Mouse (Mus musculus): ENCODE results near the gene Dner. TPM values are rescaled to one million over a fixed set of nuclear protein-coding genes. Genes with fewer than 3 reads are reported as not detected.

The Dner gene
- total RNA-seq, 1 experiment, result 2.1 TPM

DNA sequence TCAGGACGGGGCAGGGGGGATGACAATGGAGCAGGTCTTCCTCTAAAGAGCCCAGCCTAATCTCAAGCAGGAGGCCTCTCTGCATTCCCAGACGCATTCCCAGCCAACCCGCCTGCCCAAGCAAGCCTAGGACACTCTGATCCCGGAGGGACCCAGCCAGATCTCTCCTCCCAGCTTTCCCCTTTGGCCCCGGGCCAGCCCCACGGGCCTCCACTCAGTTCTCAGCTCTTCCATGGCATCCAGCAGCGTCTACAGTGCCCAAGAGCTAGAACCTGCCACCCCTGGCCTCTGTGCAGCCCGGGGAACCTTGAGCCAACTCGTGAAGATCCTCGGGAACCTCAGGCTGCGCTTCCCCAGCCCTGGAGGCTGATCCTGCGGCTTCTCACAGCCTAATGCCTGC is 291.1 kb downstream of the Dner start:
- in situ Hi-C loops (cut with MboI; ENCODE audit: low sequenced_read_pairs in 2 of 2, unreplicated experiment in 2 of 2), result no loop called here
- TF ChIP-seq MAFK (IDR thresholded peaks at IDR 0.05; ENCODE audit: insufficient read depth, low read depth, low read length), result no peak
- TF ChIP-seq ZC3H11A (IDR thresholded peaks at IDR 0.05; ENCODE audit: borderline replicate concordance, low read depth, low read length), result no peak
- no peak for TF ChIP-seq HCFC1 (IDR thresholded peaks at IDR 0.05; ENCODE audit: borderline replicate concordance, insufficient read depth, low read length)
- no peak for TF ChIP-seq CHD2 (IDR thresholded peaks at IDR 0.05; ENCODE audit: low read depth, low read length)
- TF ChIP-seq ZNF384 (IDR thresholded peaks at IDR 0.05; ENCODE audit: low read depth, low read length), result no peak
- peaks cover 0 to 6% of the 10 kb centered on the region in 2 experiments; a peak in 2 of 4 replicates for H3K4me1 ChIP-seq (ENCODE audit: control insufficient read depth in 2 of 2, insufficient read depth in 2 of 2, low read length in 2 of 2, poor library complexity in 1 of 2)
- no peak overlapping the region for H3K27ac ChIP-seq (ENCODE audit: insufficient read depth, low read depth, low read length, poor library complexity, severe bottlenecking)
- H3K9me3 ChIP-seq (ENCODE audit: control insufficient read depth, insufficient read depth, low read depth, low read length), result no peaks in the 10 kb centered on the region
- no peak for DNase-seq (ENCODE audit: low read depth, low spot score)
- H3K9ac ChIP-seq (ENCODE audit: insufficient read depth, low read depth, low read length, poor library complexity, severe bottlenecking), result peak overlapping the region; percentile 55
- H3K36me3 ChIP-seq (ENCODE audit: control insufficient read depth, insufficient read depth, low read length, poor library complexity, severe bottlenecking), result no peaks in the 10 kb centered on the region
- peak overlapping the region; percentile 18 to 48; a peak in 2 of 4 replicates for H3K4me3 ChIP-seq (ENCODE audit: insufficient read depth in 1 of 2, low read depth in 1 of 2, low read length in 2 of 2, poor library complexity in 1 of 2, severe bottlenecking in 1 of 2)

DNA sequence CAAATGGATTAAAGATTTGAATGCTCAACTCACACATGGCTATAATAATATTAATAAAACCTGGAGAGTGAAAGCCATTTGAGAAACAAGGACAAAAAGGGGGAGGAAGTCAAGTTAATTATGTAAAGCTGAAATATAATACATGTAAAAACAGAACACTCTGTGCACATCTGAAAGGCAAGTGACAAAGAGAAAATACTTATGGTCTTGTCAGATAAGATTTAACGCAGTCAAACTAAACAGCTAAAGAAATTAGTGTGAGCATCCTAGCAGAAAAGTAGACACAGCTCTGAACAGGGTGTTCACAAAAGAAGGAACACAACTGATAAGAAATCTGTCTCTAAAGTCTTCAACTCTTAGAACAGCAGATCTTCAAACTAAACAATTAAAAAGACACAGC is 293.9 kb downstream of the Dner start:
- in situ Hi-C loops (cut with MboI; ENCODE audit: low sequenced_read_pairs in 2 of 2, unreplicated experiment in 2 of 2), result no loop called here
- TF ChIP-seq CHD2 (IDR thresholded peaks at IDR 0.05; ENCODE audit: low read depth, low read length) (no peak), ZNF384 (IDR thresholded peaks at IDR 0.05; ENCODE audit: low read depth, low read length) (no peak), MAFK (IDR thresholded peaks at IDR 0.05; ENCODE audit: insufficient read depth, low read depth, low read length) (no peak), HCFC1 (IDR thresholded peaks at IDR 0.05; ENCODE audit: borderline replicate concordance, insufficient read depth, low read length) (no peak), ZC3H11A (IDR thresholded peaks at IDR 0.05; ENCODE audit: borderline replicate concordance, low read depth, low read length) (no peak)

DNA sequence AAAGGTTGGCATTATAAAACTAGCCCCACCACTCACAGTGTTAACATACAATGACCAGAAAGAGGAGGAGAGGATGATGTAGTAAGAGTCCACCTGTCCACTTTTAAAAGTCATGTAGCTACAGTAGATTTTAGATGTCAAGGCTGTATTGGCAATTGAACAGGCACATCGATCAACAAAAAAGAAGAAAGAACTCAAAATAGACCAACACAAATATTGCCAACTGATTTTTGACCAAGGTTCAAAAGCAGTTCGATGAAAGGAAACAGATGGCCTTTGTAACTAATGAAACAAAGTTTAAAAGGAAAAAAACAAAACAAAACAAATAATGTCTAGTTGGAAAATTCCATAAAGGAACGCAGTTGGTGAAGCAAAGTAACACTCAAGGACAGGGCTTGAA is 296.4 kb downstream of the Dner start:
- Histone ChIP-seq H3K9ac (ENCODE audit: insufficient read depth, low read depth, low read length, poor library complexity, severe bottlenecking) (no peak overlapping the region), H3K36me3 (ENCODE audit: control insufficient read depth, insufficient read depth, low read length, poor library complexity, severe bottlenecking) (no peaks in the 10 kb centered on the region), H3K4me1 (ENCODE audit: control insufficient read depth in 2 of 2, insufficient read depth in 2 of 2, low read length in 2 of 2, poor library complexity in 1 of 2) (no peaks in the 10 kb centered on the region; a peak in 1 of 4 replicates), H3K9me3 (ENCODE audit: control insufficient read depth, insufficient read depth, low read depth, low read length) (no peaks in the 10 kb centered on the region), H3K27ac (ENCODE audit: insufficient read depth, low read depth, low read length, poor library complexity, severe bottlenecking) (no peak overlapping the region), H3K4me3 (ENCODE audit: insufficient read depth in 1 of 2, low read depth in 1 of 2, low read length in 2 of 2, poor library complexity in 1 of 2, severe bottlenecking in 1 of 2) (no peak overlapping the region)
- TF ChIP-seq ZC3H11A (IDR thresholded peaks at IDR 0.05; ENCODE audit: borderline replicate concordance, low read depth, low read length), result no peak
- no peak for TF ChIP-seq MAFK (IDR thresholded peaks at IDR 0.05; ENCODE audit: insufficient read depth, low read depth, low read length)
- TF ChIP-seq ZNF384 (IDR thresholded peaks at IDR 0.05; ENCODE audit: low read depth, low read length), result no peak
- no peak for TF ChIP-seq CHD2 (IDR thresholded peaks at IDR 0.05; ENCODE audit: low read depth, low read length)
- TF ChIP-seq HCFC1 (IDR thresholded peaks at IDR 0.05; ENCODE audit: borderline replicate concordance, insufficient read depth, low read length), result no peak
- DNase-seq (ENCODE audit: low read depth, low spot score), result no peak
- in situ Hi-C loops (cut with MboI; ENCODE audit: low sequenced_read_pairs in 2 of 2, unreplicated experiment in 2 of 2), result no loop called here

More for the DNA sequence above, 293.9 kb downstream of the Dner start:
- no peak for DNase-seq (ENCODE audit: low read depth, low spot score)
- Histone ChIP-seq H3K9ac (ENCODE audit: insufficient read depth, low read depth, low read length, poor library complexity, severe bottlenecking) (no peak overlapping the region), H3K9me3 (ENCODE audit: control insufficient read depth, insufficient read depth, low read depth, low read length) (no peaks in the 10 kb centered on the region), H3K27ac (ENCODE audit: insufficient read depth, low read depth, low read length, poor library complexity, severe bottlenecking) (no peak overlapping the region), H3K4me3 (ENCODE audit: insufficient read depth in 1 of 2, low read depth in 1 of 2, low read length in 2 of 2, poor library complexity in 1 of 2, severe bottlenecking in 1 of 2) (no peak overlapping the region), H3K36me3 (ENCODE audit: control insufficient read depth, insufficient read depth, low read length, poor library complexity, severe bottlenecking) (no peaks in the 10 kb centered on the region), H3K4me1 (ENCODE audit: control insufficient read depth in 2 of 2, insufficient read depth in 2 of 2, low read length in 2 of 2, poor library complexity in 1 of 2) (peaks cover 0 to 6% of the 10 kb centered on the region in 2 experiments; a peak in 2 of 4 replicates)

DNA sequence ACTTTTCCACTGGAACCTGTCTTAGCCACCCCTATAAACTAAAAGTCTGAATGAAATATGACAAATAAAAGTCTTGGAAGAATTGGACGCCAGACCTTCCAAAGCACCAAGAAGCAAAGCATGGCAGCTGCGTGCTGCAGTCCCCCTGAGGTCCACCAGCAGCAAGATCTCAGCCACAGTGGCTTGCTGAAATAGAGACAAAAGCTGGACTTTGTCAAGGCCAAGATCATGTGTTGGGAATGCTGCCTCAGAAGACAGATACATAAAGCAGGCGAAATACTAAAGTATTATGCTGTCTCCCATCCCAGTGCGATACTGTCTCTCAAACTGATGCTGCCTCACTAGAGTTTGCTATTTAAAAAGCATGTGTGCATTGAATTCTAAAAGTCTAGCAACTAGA is 296.9 kb downstream of the Dner start:
- in situ Hi-C loops (cut with MboI; ENCODE audit: low sequenced_read_pairs in 2 of 2, unreplicated experiment in 2 of 2), result no loop called here
- no peaks in the 10 kb centered on the region for H3K9me3 ChIP-seq (ENCODE audit: control insufficient read depth, insufficient read depth, low read depth, low read length)

DNA sequence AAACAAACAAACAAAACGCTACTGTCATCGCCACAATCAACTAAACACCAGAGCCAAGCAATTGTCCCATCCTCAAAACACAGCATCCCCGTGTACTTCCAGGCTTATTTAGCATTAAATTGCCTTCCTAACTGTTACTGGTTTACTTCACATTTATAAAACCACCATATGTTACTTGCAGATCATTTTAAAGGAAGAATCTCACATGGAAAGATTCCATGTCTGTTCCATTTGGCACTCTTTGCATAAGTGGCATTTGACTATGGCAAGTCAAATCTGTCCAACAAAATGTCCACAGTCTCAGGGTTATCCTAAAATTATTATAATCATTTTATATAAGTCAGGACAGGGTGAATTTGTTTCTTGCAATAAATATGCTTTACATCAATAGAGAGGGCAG is 299.2 kb downstream of the Dner start:
- H3K9ac ChIP-seq (ENCODE audit: insufficient read depth, low read depth, low read length, poor library complexity, severe bottlenecking), result no peak overlapping the region
- H3K4me1 ChIP-seq (ENCODE audit: control insufficient read depth in 2 of 2, insufficient read depth in 2 of 2, low read length in 2 of 2, poor library complexity in 1 of 2), result no peaks in the 10 kb centered on the region
- no peaks in the 10 kb centered on the region for H3K9me3 ChIP-seq (ENCODE audit: control insufficient read depth, insufficient read depth, low read depth, low read length)
- no peaks in the 10 kb centered on the region for H3K36me3 ChIP-seq (ENCODE audit: control insufficient read depth, insufficient read depth, low read length, poor library complexity, severe bottlenecking)
- no peak overlapping the region for H3K27ac ChIP-seq (ENCODE audit: insufficient read depth, low read depth, low read length, poor library complexity, severe bottlenecking)
- no peak overlapping the region for H3K4me3 ChIP-seq (ENCODE audit: insufficient read depth in 1 of 2, low read depth in 1 of 2, low read length in 2 of 2, poor library complexity in 1 of 2, severe bottlenecking in 1 of 2)
- TF ChIP-seq MAFK (IDR thresholded peaks at IDR 0.05; ENCODE audit: insufficient read depth, low read depth, low read length) (no peak), HCFC1 (IDR thresholded peaks at IDR 0.05; ENCODE audit: borderline replicate concordance, insufficient read depth, low read length) (no peak), CHD2 (IDR thresholded peaks at IDR 0.05; ENCODE audit: low read depth, low read length) (no peak), ZNF384 (IDR thresholded peaks at IDR 0.05; ENCODE audit: low read depth, low read length) (no peak), ZC3H11A (IDR thresholded peaks at IDR 0.05; ENCODE audit: borderline replicate concordance, low read depth, low read length) (no peak)
- in situ Hi-C loops (cut with MboI; ENCODE audit: low sequenced_read_pairs in 2 of 2, unreplicated experiment in 2 of 2), result no loop called here
- DNase-seq (ENCODE audit: low read depth, low spot score), result no peak

More for the DNA sequence above, 296.9 kb downstream of the Dner start:
- Histone ChIP-seq H3K4me1 (ENCODE audit: control insufficient read depth in 2 of 2, insufficient read depth in 2 of 2, low read length in 2 of 2, poor library complexity in 1 of 2) (no peaks in the 10 kb centered on the region), H3K36me3 (ENCODE audit: control insufficient read depth, insufficient read depth, low read length, poor library complexity, severe bottlenecking) (no peaks in the 10 kb centered on the region), H3K4me3 (ENCODE audit: insufficient read depth in 1 of 2, low read depth in 1 of 2, low read length in 2 of 2, poor library complexity in 1 of 2, severe bottlenecking in 1 of 2) (no peak overlapping the region), H3K9ac (ENCODE audit: insufficient read depth, low read depth, low read length, poor library complexity, severe bottlenecking) (no peak overlapping the region), H3K27ac (ENCODE audit: insufficient read depth, low read depth, low read length, poor library complexity, severe bottlenecking) (no peak overlapping the region)
- DNase-seq (ENCODE audit: low read depth, low spot score), result no peak
- TF ChIP-seq ZC3H11A (IDR thresholded peaks at IDR 0.05; ENCODE audit: borderline replicate concordance, low read depth, low read length) (no peak), HCFC1 (IDR thresholded peaks at IDR 0.05; ENCODE audit: borderline replicate concordance, insufficient read depth, low read length) (no peak), MAFK (IDR thresholded peaks at IDR 0.05; ENCODE audit: insufficient read depth, low read depth, low read length) (no peak), CHD2 (IDR thresholded peaks at IDR 0.05; ENCODE audit: low read depth, low read length) (no peak), ZNF384 (IDR thresholded peaks at IDR 0.05; ENCODE audit: low read depth, low read length) (no peak)

All from ES-E14 (cell line).